Mouse (Mus musculus) myocyte (in vitro differentiated cells): ENCODE data around the gene Kcng3. TPM values are rescaled to one million over a fixed set of nuclear protein-coding genes. Genes with fewer than 3 reads are reported as not detected.

Source experiments
- H3K27me3 ChIP-seq: one replicate; pipeline ENCODE4 v1.6.1; 2011; ENCODE audit not compliant: control insufficient read depth, insufficient read depth, insufficient read length
- H3K36me3 ChIP-seq: one replicate; pipeline ENCODE4 v1.6.1; 2011; ENCODE audit not compliant: control insufficient read depth, insufficient read depth
- H3K4me2 ChIP-seq: one replicate; pipeline ENCODE4 v1.6.1; 2011; ENCODE audit warnings: low read depth, control low read depth
- H3K4me3 ChIP-seq: one replicate; pipeline ENCODE4 v1.5.1; 2011; ENCODE audit warnings: mild to moderate bottlenecking, control low read depth, moderate library complexity
- H3K79me2 ChIP-seq: one replicate; pipeline ENCODE4 v1.6.1; 2011; ENCODE audit not compliant: control insufficient read depth, insufficient read depth
- H3ac ChIP-seq: one replicate; pipeline ENCODE4 v1.6.1; 2011; ENCODE audit not compliant: control insufficient read depth, insufficient read length
- CEBPB ChIP-seq: IDR thresholded peaks from 2 replicates; pipeline ENCODE4 v1.6.1; 2011; ENCODE audit warnings: mild to moderate bottlenecking, moderate library complexity; ENCODE audit not compliant: poor library complexity, insufficient read depth, severe bottlenecking
- E2F4 ChIP-seq: IDR thresholded peaks from one replicate; pipeline ENCODE4 v1.6.1; 2011; ENCODE audit warnings: mild to moderate bottlenecking, control low read depth, moderate library complexity; ENCODE audit not compliant: insufficient read depth
- MAX ChIP-seq: IDR thresholded peaks from one replicate; pipeline ENCODE4 v1.6.1; 2011; ENCODE audit warnings: low read depth, mild to moderate bottlenecking, control low read depth
- MYOD1 ChIP-seq, 3 experiments: IDR thresholded peaks; one replicate each; pipeline ENCODE4 v1.6.1; 2011; ENCODE audit warnings: control low read depth in 2 of 3, low read depth in 2 of 3, mild to moderate bottlenecking in 2 of 3, moderate library complexity in 1 of 3; ENCODE audit not compliant: insufficient read length in 2 of 3, control insufficient read depth in 1 of 3
- MYOG ChIP-seq, 3 experiments: IDR thresholded peaks; one replicate each; pipeline ENCODE4 v1.6.1; 2011; ENCODE audit warnings: control low read depth in 2 of 3, low read depth in 2 of 3, mild to moderate bottlenecking in 2 of 3; ENCODE audit not compliant: insufficient read length in 2 of 3, control insufficient read depth in 1 of 3, insufficient read depth in 1 of 3
- POLR2A ChIP-seq: IDR thresholded peaks from one replicate; pipeline ENCODE4 v1.6.1; 2011; ENCODE audit warnings: low read depth, mild to moderate bottlenecking, control low read depth, moderate library complexity; ENCODE audit not compliant: insufficient read length
- POLR2AphosphoS2 ChIP-seq: IDR thresholded peaks from one replicate; pipeline ENCODE4 v1.6.1; 2011; ENCODE audit warnings: low read depth, control low read depth; ENCODE audit not compliant: insufficient read length
- REST ChIP-seq: IDR thresholded peaks from one replicate; pipeline ENCODE4 v1.6.1; 2011; ENCODE audit warnings: mild to moderate bottlenecking, control low read depth, moderate library complexity; ENCODE audit not compliant: insufficient read depth, insufficient read length
- SRF ChIP-seq: IDR thresholded peaks from one replicate; pipeline ENCODE4 v1.6.1; 2011; ENCODE audit warnings: low read depth; ENCODE audit not compliant: control insufficient read depth, insufficient read length
- TCF12 ChIP-seq: IDR thresholded peaks from one replicate; pipeline ENCODE4 v1.6.1; 2011; ENCODE audit warnings: mild to moderate bottlenecking, control low read depth; ENCODE audit not compliant: poor library complexity, insufficient read depth, severe bottlenecking
- TCF3 ChIP-seq: IDR thresholded peaks from one replicate; pipeline ENCODE4 v1.6.1; 2011; ENCODE audit warnings: low read depth, control low read depth; ENCODE audit not compliant: insufficient read length
- USF1 ChIP-seq: IDR thresholded peaks from one replicate; pipeline ENCODE4 v1.6.1; 2011; ENCODE audit warnings: low read depth, mild to moderate bottlenecking, control low read depth, moderate library complexity
- polyA plus RNA-seq: library from polyadenylated mRNA; unstranded; fragments of >200 nt; fragmentation: generic; extraction: Trizol; gene quantifications from one replicate; pipeline ENCODE4 v1.2.1, GENCODE M21; 2012; ENCODE audit warnings: missing spikeins

The Kcng3 gene
- polyA plus RNA-seq, 1 experiment, result not detected

- no peaks in the 10 kb centered on the region for H3K36me3 ChIP-seq
- no peak for TF ChIP-seq MYOG (IDR thresholded peaks at IDR 0.05; ENCODE audit: control insufficient read depth in 1 of 3, insufficient read depth in 1 of 3, insufficient read length in 2 of 3, low read depth in 2 of 3)
- TF ChIP-seq REST, result no peak
- TF ChIP-seq MYOD1 (IDR thresholded peaks at IDR 0.05; ENCODE audit: control insufficient read depth in 1 of 3, insufficient read length in 2 of 3, low read depth in 2 of 3), result no peak
- TF ChIP-seq POLR2AphosphoS2, result no peak
- no peak for TF ChIP-seq CEBPB
- TF ChIP-seq E2F4, result no peak
- no peak overlapping the region for H3K4me2 ChIP-seq
- H3ac ChIP-seq, result no peak overlapping the region
- H3K79me2 ChIP-seq, result no peaks in the 10 kb centered on the region
- no peaks in the 10 kb centered on the region for H3K27me3 ChIP-seq
- H3K4me3 ChIP-seq, result no peak overlapping the region
These were observed 83.0 kb downstream of the Kcng3 start for GRCm38 (mm10) chr17:83548501-83549233.

- no peaks in the 10 kb centered on the region for H3K27me3 ChIP-seq
- H3K79me2 ChIP-seq, result no peaks in the 10 kb centered on the region
- no peak overlapping the region for H3K4me3 ChIP-seq
- H3K36me3 ChIP-seq, result no peaks in the 10 kb centered on the region
- H3K4me2 ChIP-seq, result no peak overlapping the region
- TF ChIP-seq REST (no peak), POLR2A (no peak), POLR2AphosphoS2 (no peak), MAX (no peak), TCF12 (no peak), TCF3 (no peak), CEBPB (no peak), MYOD1 (IDR thresholded peaks at IDR 0.05; ENCODE audit: control insufficient read depth in 1 of 3, insufficient read length in 2 of 3, low read depth in 2 of 3) (no peak), MYOG (IDR thresholded peaks at IDR 0.05; ENCODE audit: control insufficient read depth in 1 of 3, insufficient read depth in 1 of 3, insufficient read length in 2 of 3, low read depth in 2 of 3) (no peak), E2F4 (no peak), USF1 (no peak), SRF (no peak)
- H3ac ChIP-seq, result no peak overlapping the region
These were observed 84.5 kb downstream of the Kcng3 start for GRCm38 (mm10) chr17:83547145-83547544.

GRCm38 (mm10) chr17:83545756-83546742, 85.6 kb downstream of the Kcng3 start:
- Histone ChIP-seq H3K79me2 (no peaks in the 10 kb centered on the region), H3K36me3 (no peaks in the 10 kb centered on the region), H3K4me2 (no peak overlapping the region), H3ac (no peak overlapping the region), H3K4me3 (no peak overlapping the region), H3K27me3 (no peaks in the 10 kb centered on the region)
- TF ChIP-seq E2F4 (no peak), USF1 (no peak), MYOD1 (IDR thresholded peaks at IDR 0.05; ENCODE audit: control insufficient read depth in 1 of 3, insufficient read length in 2 of 3, low read depth in 2 of 3) (no peak), CEBPB (no peak), TCF12 (no peak), POLR2AphosphoS2 (no peak)

GRCm38 (mm10) chr17:83545259-83545658, 86.4 kb downstream of the Kcng3 start:
- Histone ChIP-seq H3K4me3 (no peak overlapping the region), H3K36me3 (no peaks in the 10 kb centered on the region), H3K79me2 (no peaks in the 10 kb centered on the region), H3K4me2 (no peak overlapping the region), H3ac (no peak overlapping the region), H3K27me3 (no peaks in the 10 kb centered on the region)
- TF ChIP-seq E2F4 (no peak), USF1 (no peak), MYOD1 (IDR thresholded peaks at IDR 0.05; ENCODE audit: control insufficient read depth in 1 of 3, insufficient read length in 2 of 3, low read depth in 2 of 3) (no peak), POLR2AphosphoS2 (no peak)

- no peaks in the 10 kb centered on the region for H3K36me3 ChIP-seq
- H3ac ChIP-seq, result no peak overlapping the region
- no peak for TF ChIP-seq TCF3
- TF ChIP-seq POLR2AphosphoS2, result no peak
- no peak for TF ChIP-seq TCF12
- no peak for TF ChIP-seq SRF
- TF ChIP-seq USF1, result no peak
- no peak for TF ChIP-seq MYOD1 (IDR thresholded peaks at IDR 0.05; ENCODE audit: control insufficient read depth in 1 of 3, insufficient read length in 2 of 3, low read depth in 2 of 3)
- no peak for TF ChIP-seq MAX
- TF ChIP-seq POLR2A, result no peak
- TF ChIP-seq MYOG (IDR thresholded peaks at IDR 0.05; ENCODE audit: control insufficient read depth in 1 of 3, insufficient read depth in 1 of 3, insufficient read length in 2 of 3, low read depth in 2 of 3), result no peak
- no peak for TF ChIP-seq REST
- no peak overlapping the region for H3K4me3 ChIP-seq
- no peak overlapping the region for H3K4me2 ChIP-seq
- H3K79me2 ChIP-seq, result no peaks in the 10 kb centered on the region
- no peaks in the 10 kb centered on the region for H3K27me3 ChIP-seq
These were observed 89.3 kb downstream of the Kcng3 start for GRCm38 (mm10) chr17:83542424-83542823.
